Mouse (Mus musculus): ENCODE results near the gene Adap2.

DNA sequence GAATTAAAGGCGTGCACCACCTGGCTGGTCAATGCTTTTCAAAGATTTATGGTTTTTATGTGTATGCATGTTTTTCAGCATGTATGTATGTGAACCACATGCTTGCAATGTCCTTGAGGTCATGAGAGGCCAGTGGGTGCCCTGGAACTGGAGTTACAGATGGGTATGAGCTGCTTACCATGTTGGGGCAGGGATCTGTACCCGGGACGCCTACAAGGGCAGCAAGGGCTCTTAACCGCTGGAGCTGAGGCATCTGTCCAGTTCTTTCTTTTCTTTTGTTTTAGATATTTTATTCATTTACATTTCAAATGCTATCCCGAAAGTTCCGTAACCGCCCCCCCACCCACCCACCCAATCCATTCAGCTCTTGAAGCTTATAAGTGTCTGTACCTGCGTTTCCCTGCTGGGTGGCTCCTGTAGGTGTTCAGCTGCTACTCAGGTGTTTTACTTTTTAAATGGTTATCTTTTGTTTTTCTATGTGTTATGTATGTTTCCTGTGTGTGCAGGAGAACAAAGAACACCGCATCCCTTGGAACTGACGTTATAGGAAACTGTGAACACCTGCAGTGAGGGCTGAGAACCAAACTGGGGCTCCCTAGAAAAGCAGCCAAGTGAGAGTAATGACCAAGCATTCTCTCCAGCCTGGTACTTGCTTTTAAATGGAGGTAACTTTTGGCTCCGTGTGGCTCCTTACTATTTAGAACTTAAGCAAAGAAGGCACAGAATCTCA is 17.8 kb upstream of the Adap2 start:
- TF ChIP-seq CTCF (IDR thresholded peaks at IDR 0.05; ENCODE audit: low read depth) (no peak), EP300 (optimal IDR thresholded peaks at IDR 0.05) (no peak)

Measured in stomach, postnatal 0 days (tissue).